Mouse (Mus musculus): ENCODE data around the gene AA467197.

The AA467197 gene

DNA sequence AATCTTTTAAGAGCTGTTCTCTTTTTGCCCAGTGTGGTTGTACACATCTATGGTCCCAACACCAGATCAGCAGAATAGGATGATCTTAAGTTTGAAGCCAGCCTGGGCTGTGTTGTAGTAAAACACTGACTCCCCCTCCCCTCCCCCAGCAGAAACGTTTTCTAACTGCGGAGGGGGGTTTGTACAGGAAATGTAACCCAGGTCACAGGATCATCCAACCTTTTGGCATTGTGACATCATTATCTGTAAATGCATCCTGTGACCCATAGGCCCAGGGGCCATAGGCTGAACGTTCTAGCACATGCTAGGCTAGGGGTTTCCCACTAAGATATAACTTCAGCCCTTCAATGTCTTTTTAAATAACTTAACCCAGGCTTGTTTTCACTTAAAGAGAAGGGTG, at the start of gene AA467197:
TSS of gene AA467197 (plus strand) at position 301 of the 400 bp plus-strand sequence.
- no peak for DNase-seq (ENCODE audit: low spot score in 2 of 2)

DNA sequence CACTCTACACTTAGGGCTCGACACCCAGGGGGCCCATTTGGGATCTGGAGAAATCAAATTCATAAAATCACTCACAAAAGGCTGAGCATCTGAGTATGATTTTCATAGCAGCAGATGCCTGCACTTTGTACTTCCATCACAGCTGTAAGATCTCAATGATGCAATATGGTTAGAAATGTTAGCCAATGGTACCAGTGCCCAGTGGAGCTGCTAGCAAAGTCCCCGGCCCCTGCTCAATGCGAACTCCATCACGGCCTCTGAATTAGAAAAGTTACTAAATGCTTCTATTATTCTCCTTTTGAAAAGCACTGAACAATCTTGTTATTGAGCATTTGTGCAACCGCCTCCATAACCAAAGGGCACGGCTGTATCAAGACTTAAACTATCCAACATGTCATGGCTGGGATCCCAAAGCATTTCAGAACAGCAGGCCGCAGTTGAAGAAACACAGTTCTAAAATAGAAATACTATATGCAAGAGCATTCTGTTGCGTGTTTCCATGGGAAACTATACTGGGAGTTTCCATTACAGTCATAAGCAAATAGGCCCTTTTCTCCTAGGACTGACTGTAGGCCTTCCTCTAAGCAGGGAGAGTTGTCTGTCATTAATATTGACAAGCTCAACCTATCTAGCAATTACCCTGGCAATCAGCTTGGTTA, 48.8 kb upstream of the AA467197 start:
- no peak for DNase-seq (ENCODE audit: low spot score in 2 of 2)

DNA sequence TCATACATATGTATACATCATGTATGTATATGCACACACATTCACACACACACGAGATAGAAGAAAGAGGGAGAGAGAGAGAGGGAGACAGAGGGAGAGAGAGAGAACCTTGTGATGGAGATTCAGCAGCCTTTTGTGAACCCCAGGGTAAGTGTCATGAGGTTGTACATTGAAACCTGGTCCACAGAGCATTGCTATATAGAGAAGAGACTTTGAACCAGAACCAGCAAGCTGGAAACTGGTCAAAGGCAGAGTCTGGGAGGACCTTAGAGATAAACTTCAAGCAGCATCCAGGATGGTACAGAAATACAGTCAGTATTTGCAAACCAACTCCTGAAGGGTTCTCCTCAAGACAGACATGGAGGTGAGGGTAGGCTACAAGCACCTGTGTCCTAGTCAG, 46.4 kb upstream of the AA467197 start:
- DNase-seq (ENCODE audit: low spot score in 2 of 2) = no peak

DNA sequence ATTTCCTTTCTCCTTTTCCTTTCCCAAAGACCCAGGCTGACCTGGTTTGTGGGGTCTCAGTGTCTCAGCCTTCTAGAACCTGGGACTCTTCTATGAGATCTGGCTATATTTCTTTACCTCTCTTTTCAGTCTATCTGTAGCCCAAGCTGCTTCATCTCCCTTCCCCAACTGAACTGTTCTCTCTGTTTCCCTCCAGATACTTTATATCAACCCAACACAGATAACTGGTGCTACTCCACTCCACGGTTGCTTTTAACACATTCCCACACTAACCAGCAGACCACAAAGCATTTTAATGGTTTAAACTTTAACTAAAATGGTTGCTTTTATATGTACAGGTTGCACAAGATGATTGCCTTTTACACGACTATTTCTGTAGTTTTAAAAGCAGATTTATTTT, 45.6 kb upstream of the AA467197 start:
- DNase-seq (ENCODE audit: low spot score in 2 of 2) = no peak

DNA sequence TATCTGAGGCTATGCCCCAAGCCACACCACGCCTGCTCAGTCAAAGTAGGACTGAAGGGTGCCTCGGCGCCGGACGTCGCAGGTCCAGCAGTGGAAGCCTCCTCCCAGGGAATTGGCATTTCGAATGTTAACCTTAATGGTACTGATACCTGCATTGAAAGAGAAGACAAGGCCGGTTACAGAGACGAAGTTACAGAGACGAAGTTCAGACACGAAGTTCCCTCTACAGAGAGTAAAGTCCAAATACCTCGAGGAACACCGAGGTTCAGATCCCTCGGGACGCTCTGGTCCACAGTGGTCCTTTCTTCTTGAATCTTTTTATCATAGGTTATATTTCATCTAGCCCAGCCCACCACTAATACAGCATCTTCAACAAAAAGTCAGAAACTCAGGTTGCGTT, 41.3 kb upstream of the AA467197 start:
- no peak for DNase-seq (ENCODE audit: low spot score in 2 of 2)

DNA sequence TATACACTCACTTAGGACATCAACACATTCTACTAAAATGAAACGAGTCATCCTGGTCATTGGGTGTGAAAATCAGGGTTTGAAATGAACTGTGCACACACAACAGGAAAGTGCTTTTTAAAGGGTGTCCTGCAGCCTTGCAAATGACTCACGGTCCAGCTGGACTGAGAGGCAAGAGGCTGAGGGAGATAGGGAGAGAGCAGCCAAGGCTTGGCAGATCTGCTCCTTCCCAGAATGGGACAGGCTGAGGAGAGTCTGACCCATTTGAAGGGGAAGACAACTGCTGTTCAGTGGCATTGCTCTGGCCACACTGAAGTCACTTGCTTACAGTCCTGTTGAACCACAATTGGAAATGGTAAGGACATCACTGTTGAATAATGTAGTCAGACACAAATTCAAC, 37.0 kb upstream of the AA467197 start:
- no peak for DNase-seq (ENCODE audit: low spot score in 2 of 2)

DNA sequence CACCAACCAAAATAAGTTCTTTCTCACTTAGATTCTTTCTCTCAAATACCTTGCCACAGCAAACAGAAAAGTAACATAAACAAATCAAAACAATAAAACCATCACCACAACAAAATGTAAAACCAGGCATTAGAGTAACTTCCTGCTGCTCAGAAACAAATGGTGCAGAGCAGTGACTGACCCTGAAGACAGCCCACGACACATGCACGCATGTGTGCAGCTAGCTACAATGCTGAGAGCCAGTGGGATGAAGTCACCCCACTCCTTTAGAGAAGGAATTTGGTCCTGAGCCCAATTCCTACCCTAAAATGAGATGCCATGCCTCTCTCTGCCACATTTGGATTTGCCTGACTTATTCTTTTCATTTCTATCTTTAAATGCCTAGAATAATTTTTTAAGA, 35.4 kb upstream of the AA467197 start:
- DNase-seq (ENCODE audit: low spot score in 2 of 2) = no peak

DNA sequence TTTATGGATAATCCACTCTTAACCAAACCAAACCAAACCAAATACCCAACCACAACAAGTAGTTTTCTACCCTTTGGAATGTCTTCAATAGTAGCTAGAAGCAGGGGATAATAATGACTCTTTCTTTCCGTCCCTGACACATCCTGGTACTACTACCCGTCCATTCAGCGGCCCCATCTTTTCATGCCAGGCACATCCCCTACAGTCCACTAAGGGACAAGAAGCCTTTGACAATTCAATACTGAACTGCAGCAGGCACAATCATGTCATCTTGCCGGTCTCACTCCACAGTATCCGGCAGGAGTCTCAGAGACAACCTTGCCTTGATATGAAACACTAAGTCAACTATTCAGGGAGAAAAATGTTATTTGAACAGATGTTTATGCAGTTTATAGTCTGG, 31.0 kb upstream of the AA467197 start:
- DNase-seq (ENCODE audit: low spot score in 2 of 2) = peak in 1 of 2 experiments; percentile 23

DNA sequence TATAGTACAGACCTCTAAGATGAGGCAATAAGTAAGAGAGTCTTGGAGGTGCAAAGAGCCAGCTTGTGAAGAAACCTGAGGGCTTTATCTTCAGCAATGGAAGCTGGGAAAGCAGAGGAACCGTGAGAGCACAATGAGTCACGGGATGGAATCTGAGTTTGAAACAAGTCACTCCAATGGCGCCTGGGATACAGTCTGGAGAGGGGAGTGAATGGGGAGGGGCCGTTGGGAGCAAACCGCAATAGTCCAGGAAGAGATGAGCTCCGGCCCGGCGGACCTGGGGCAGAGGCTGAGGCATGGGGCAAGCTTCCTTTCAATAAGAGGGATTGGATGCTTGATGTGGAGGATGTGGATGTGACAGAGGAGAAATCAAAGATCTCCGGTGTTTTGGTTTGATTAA, 28.0 kb upstream of the AA467197 start:
- no peak for DNase-seq (ENCODE audit: low spot score in 2 of 2)

DNA sequence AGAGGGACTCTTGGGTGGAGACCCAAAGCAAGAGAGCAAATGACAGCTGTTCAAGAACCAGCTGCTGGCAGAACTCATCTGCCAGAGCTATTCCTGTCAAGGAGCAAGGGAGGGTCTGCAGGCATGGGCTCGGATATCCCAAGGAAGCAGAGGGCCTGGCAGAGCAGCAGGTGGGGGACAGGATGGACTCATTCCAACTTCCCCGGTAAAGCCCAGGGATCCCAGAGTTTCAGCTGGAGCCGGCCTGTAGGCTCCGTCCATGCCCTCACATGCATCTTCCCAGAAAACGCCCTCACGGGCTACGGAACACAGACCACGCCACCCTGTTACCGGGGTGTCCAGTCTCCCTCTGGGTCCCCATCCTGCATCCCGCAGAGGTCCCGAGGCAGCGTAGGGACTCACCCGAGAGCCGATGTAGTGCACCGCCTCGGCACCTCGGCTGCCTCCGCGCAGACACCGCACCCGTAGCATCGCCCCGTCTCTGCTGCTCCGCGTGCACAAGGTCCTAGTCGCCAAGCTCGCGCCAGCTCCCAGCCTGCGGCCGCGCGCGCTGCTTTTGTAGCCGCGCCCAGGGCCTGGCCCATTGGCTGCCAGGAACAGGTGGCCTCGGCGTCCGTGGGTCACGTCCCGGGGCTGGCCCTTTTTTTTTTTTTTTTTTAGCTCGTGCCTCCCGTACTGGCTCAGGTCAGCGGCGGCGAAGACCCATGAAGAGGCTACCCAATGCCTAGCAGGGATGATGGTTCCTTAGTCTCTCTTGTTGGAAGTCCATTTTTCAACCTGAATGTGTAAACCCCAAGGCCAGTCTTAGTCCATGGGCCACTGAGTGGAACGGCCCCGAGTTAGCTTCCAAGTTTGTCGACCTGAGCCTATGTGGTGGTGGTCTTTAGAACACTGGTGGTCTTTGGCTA, 25.8 kb upstream of the AA467197 start, which contains the start of gene Gatm:
TSS of gene Gatm (minus strand) at position 558 of the 908 bp plus-strand sequence.
- DNase-seq (ENCODE audit: low spot score in 2 of 2) = peak; percentile 64 to 65

DNA sequence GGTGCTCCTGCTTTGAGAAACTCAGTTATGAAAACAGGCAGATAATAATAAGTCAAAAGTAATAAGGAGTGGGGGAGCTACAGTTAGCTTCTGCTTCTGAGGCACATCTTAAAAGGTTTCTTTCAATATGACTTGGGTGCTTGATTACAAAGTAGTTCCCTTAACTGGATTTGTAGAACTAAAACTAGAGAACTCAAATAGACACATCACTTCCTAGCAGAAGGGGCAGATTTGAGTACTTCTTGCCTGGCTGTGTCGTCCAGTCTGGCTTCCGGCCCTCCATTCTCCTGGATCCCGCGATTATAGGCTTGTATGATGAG, 25.2 kb upstream of the AA467197 start:
- DNase-seq (ENCODE audit: low spot score in 2 of 2) = no peak

DNA sequence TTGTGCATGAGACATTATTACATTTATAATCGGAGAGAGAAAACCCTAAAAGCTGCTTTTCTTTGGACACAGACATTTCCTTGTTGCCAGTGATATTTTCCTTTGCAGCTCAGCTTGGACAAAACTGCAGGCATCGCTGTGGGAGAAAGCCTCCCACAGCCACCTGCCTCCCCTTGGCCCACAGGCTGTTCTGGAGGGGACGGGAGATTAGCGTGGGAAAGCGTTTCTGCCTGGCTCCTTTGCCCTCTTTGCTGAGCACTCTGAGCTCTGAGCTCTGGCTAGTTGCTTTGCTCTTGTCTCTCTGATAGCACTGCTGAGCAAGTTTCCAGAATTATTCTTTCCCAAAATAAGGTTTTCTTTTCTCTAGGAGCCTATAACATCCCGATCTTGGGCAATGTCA, 20.5 kb upstream of the AA467197 start:
- peak in 1 of 2 experiments; percentile 10 for DNase-seq (ENCODE audit: low spot score in 2 of 2)

DNA sequence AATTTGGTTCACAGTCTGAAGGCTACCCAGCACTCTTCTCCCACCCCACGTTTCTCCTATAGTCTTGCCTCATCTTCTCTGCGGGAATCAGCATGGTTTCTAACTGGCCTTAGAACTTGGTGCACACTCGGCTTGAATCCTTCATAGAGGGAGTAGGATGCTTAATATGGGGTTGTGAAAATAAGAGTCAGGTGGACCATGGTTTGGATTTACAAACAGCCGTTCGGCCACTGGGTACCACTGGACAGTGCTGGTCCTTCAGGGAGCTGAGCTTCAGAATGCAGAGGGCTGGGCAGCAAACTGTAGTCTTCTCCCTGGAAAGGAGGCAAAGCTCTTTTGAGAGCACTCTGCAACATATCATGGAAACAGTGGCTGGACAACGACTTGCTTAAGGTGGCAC, 19.0 kb upstream of the AA467197 start:
- no peak for DNase-seq (ENCODE audit: low spot score in 2 of 2)

DNA sequence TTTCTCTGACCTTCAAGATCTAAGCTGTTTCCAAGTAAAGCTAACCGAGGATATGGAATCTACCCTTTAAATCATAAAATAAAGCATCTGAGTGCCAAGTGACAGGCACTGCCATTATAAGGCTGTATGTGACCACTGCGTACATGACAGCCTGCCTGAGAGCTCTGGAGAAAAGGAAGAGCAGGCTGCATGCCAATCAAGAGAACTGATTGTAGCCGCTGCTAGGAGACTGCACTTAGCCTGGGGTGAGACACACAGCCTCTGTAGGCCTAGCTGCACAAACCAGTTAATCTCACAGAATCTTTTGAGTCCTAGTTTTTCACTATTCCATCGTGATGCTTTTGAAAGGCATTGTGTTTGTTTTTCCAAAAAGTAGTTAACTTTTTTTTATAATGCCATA, 18.1 kb upstream of the AA467197 start:
- no peak for DNase-seq (ENCODE audit: low spot score in 2 of 2)

DNA sequence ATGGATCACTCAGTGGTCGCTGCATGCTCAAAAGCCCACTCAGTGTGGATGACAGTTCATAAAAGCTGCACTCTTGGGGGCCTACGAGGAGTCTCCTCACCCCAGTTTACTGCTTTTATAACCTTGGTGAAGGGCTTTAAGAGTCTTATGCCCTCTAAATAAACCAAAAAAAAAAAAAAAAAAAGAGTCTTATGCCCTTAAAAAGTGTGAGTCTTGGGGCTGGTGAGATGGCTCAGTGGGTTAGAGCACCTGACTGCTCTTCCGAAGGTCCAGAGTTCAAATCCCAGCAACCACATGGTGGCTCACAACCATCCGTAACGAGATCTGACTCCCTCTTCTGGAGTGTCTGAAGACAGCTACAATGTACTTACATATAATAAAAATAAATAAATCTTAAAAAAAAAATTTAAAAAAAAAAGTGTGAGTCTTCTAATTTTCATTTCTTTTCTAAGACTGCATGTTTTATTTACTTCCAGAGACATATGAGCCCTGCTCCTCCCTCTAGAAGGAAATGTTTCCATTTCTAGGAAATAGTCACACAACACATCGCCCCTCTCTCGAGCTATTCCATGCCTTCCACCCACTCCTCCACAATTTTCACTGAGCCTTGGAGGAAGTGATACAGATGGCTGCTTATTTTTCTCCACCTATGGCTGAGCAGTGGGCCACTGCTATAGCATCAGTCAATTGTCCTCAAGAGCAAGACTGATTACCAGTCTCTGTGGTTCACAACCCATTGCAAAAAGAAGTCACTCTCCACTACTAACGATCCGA, 15.3 kb upstream of the AA467197 start:
- DNase-seq (ENCODE audit: low spot score in 2 of 2) = no peak

DNA sequence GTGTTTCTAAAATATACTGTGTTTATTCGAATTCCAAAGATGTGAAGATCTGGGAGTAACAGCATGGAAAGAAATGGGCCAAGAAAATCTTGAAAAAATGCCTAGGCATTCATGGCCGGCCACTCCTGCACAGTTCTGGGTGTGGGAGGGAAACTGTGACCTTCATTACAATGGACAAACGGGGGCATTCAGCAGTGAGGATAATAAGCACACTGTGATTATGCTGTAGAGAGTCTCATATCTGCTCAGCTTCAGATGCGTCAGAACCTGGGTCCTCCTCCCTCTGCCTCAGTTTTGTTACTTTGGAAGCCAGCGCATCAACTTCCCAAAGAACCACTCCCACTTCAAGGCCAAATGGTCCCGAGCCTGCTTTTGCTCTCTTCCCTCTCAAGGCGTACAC, 10.9 kb upstream of the AA467197 start:
- no peak for DNase-seq (ENCODE audit: low spot score in 2 of 2)

DNA sequence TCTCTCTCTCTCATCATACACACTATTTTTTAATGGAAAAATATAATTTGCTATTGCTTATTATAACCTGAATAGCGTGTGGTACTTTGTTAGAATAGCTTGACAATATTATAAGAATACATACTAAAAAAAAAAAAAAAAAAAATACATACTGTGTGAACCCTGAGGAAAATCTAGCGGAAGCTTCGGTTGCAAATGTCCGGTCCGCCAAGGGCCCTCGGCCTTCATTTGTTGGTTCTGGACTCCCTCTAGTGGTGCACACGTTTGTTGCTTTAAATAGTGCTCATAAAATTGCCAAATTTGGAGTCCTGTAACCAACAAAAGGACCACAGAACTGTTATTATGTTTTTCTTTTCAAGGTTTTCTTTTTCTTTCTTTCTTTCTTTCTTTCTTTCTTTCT, 7.8 kb upstream of the AA467197 start:
- peak; percentile 54 to 66 for DNase-seq (ENCODE audit: low spot score in 2 of 2)

DNA sequence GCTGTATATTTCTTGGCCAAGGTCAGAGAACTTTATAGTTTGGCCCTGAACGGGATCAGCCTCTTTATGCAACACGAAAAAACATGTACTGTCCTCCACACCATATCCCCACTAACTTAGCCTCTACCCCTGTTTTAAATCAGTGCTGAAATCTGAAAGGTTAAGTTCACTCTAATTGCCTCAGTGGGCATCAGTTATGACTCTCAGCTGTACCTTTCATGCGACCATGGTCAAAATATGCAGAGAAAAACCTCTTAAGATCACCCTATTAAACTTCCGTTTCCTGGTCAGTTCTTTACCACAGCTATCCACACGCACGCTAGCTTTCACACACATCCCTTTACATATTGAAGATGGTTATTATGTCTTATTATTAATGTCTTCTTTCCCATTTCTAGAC, 6.9 kb upstream of the AA467197 start:
- DNase-seq (ENCODE audit: low spot score in 2 of 2) = no peak

DNA sequence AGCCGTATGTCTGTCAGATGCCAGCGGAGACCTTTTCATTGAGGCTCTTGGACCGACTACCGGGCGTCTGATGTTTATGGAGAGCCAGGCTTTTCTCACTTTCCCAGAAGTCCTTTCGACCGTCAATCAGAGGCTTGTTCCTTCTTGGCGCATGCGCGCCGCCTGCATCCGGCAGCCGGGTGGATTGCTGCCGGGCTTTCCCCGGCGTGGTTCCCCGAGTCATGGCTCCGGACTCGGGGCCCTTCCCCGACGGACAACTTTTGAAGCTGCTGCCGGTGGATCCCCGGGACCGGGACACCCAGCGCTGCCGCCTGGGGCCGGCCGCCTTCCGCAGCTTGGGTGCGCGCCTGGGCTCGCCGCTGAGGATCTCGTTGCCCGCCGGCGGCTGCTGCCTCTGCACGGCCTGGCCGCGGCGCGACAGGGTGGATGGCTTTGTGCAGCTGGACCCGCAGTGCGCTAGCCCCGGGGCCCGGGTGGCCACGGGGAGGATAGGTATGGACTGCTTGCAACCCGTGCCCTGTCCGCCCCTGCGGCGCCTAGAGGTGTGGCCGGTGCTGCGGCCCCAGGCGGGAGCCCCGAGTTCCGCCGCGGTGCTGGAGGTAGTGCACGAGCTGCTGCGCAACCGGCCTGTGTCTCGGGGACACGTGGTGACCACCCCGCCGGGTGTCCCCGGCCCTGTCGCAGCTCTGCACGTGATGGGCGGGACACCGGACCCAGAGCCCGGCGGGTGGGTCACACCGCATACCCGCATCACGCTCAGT, 6.1 kb upstream of the AA467197 start:
- DNase-seq (ENCODE audit: low spot score in 2 of 2) = peak; percentile 81 to 83

DNA sequence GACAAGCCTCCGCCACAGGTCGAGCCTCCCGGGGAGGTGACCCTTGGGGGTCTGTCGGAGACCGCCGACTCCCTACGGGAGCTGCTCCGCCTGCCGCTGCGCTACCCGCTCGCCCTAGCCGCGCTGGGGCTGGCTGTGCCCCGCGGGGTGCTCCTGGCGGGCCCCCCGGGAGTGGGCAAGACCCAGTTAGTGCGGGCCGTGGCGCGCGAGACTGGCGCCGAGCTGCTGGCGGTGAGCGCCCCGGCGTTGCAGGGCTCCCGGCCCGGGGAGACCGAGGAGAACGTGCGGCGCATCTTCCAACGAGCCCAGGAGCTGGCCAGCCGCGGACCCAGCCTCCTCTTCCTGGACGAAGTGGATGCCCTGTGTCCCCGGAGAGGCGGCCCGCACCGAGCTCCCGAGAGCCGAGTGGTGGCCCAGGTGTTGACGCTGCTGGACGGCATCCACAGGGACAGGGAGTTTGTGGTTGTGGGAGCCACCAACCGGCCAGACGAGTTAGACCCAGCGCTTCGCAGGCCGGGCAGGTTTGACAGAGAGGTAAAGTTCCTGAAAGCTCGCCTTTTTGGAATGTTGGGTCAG, 5.5 kb upstream of the AA467197 start:
- peak in 1 of 2 experiments; percentile 19 for DNase-seq (ENCODE audit: low spot score in 2 of 2)

DNA sequence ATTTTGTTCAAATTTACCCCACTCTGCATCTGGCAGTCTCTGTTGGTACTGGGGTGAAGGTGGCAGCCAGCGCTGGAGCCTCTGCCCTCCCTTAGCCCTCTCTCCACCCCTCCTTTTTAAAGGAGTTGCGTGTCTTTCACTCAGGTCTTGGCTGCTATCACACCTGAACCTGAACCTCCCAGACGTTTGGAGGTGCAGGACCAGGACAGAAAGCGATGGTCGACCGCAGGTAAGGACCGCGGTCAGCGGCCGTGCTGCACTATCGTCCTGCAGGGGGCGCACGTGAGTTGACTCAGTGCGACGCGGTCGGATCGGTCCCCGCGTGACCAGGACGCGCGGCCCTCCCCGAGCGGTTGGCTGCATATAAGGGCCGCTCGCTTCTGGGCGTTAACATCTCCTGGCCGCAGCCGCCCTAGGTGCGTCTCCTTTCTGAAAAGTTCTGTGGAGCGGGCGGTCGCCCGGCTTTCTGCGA, 776 bp downstream of the AA467197 start:
- peak in 1 of 2 experiments; percentile 50 for DNase-seq (ENCODE audit: low spot score in 2 of 2)
